In genomic region chr17:64122556-64122955, GRCm38 (mm10) we compare ENCODE assay signal across 24 mouse cellular contexts.
DNase-seq lines count a peak whose midpoint lies in the region; ATAC-seq and TF ChIP-seq lines count a peak whose summit lies in the region.
"Had no signal": no experiment of that assay in that cellular context is flagged by ENCODE, and none has a peak within 500 bp of the region (broad histone marks: within the 10 kb centered on the region; RNA-seq: fewer than 3 reads in every experiment).

No protein-coding gene starts in this region.

- no peaks in the 10 kb centered on the region for H3K9me3 ChIP-seq in neural tube, embryonic 15.5 days (replicated peaks)
- no peaks in the 10 kb centered on the region for H3K9me3 ChIP-seq in embryonic facial prominence, embryonic 10.5 days
- no peaks in the 10 kb centered on the region for H3K9me3 ChIP-seq in limb, embryonic 11.5 days (ENCODE audit: control insufficient read depth, low read length)
- H3K9me3 ChIP-seq: embryonic facial prominence, embryonic 13.5 days; embryonic facial prominence, embryonic 15.5 days; forebrain, embryonic 10.5 days; forebrain, embryonic 13.5 days; forebrain, embryonic 15.5 days had no signal

- peaks cover 11% of the 10 kb centered on the region for H3K36me3 ChIP-seq in heart, adult 2 months (ENCODE audit: control insufficient read depth, insufficient read depth, low read length)
- H3K36me3 ChIP-seq in neural tube, embryonic 15.5 days = no peaks in the 10 kb centered on the region
- H3K36me3 ChIP-seq in embryonic facial prominence, embryonic 10.5 days (replicated peaks) = no peaks in the 10 kb centered on the region
- no peaks in the 10 kb centered on the region for H3K36me3 ChIP-seq in limb, embryonic 11.5 days (ENCODE audit: control insufficient read depth, insufficient read depth, low read length)
- H3K36me3 ChIP-seq: embryonic facial prominence, embryonic 13.5 days; embryonic facial prominence, embryonic 15.5 days; forebrain, embryonic 10.5 days; forebrain, embryonic 15.5 days had no signal

- TF ChIP-seq CTCF in heart, adult 2 months (IDR thresholded peaks at IDR 0.05) = no peak

- ATAC-seq in neural tube, embryonic 15.5 days (ENCODE audit: low FRiP score) = no peak
- ATAC-seq in limb, embryonic 11.5 days (ENCODE audit: insufficient number of reproducible peaks, low FRiP score, low TSS enrichment, low read depth) = no peak
- ATAC-seq: activated CD4-positive, CD25-positive, alpha-beta regulatory T cell, adult 4 months; forebrain, embryonic 13.5 days; forebrain, embryonic 15.5 days; forebrain, postnatal 0 days had no signal

- no peaks in the 10 kb centered on the region for H3K27me3 ChIP-seq in heart, adult 2 months (ENCODE audit: control insufficient read depth, insufficient read depth, low read length)
- no peaks in the 10 kb centered on the region for H3K27me3 ChIP-seq in neural tube, embryonic 15.5 days (replicated peaks)
- H3K27me3 ChIP-seq in embryonic facial prominence, embryonic 10.5 days (replicated peaks; ENCODE audit: low read depth, poor library complexity, severe bottlenecking) = no peaks in the 10 kb centered on the region
- no peaks in the 10 kb centered on the region for H3K27me3 ChIP-seq in limb, embryonic 11.5 days (ENCODE audit: control insufficient read depth, insufficient read depth, low read length)
- H3K27me3 ChIP-seq: embryonic facial prominence, embryonic 13.5 days; embryonic facial prominence, embryonic 15.5 days; forebrain, embryonic 13.5 days; forebrain, embryonic 15.5 days had no signal

- no peak for TF ChIP-seq EP300 in heart, adult 2 months (IDR thresholded peaks at IDR 0.05; ENCODE audit: insufficient read depth, low read depth, low read length)

- H3K79me2 ChIP-seq in heart, adult 2 months (replicated peaks; ENCODE audit: control insufficient read depth, insufficient read depth, low read length) = no peaks in the 10 kb centered on the region

- H3K9ac ChIP-seq in heart, adult 2 months (ENCODE audit: low read depth, low read length) = no peak overlapping the region
- H3K9ac ChIP-seq in neural tube, embryonic 15.5 days (replicated peaks) = no peak overlapping the region
- no peak overlapping the region; the same call in 1 of the 2 replicates for H3K9ac ChIP-seq in limb, embryonic 11.5 days (ENCODE audit: low read length)
- H3K9ac ChIP-seq: embryonic facial prominence, embryonic 13.5 days; embryonic facial prominence, embryonic 15.5 days; forebrain, embryonic 13.5 days; forebrain, embryonic 15.5 days; forebrain, postnatal 0 days had no signal

- no peak overlapping the region for H3K27ac ChIP-seq in heart, adult 2 months
- no peak overlapping the region for H3K27ac ChIP-seq in neural tube, embryonic 15.5 days (replicated peaks)
- peak overlapping the region; percentile 4; the same call in 1 of the 2 replicates for H3K27ac ChIP-seq in embryonic facial prominence, embryonic 10.5 days (replicated peaks)
- no peak overlapping the region for H3K27ac ChIP-seq in limb, embryonic 11.5 days (replicated peaks; ENCODE audit: low read depth, low read length)
- H3K27ac ChIP-seq: embryonic facial prominence, embryonic 13.5 days; embryonic facial prominence, embryonic 15.5 days; forebrain, embryonic 10.5 days; forebrain, embryonic 13.5 days; forebrain, embryonic 15.5 days had no signal

- intact Hi-C loops in heart, adult 2 months (cut with DNase I) = no loop called here

- DNase-seq in heart, adult 11 months = peak; percentile 74
- no peak for DNase-seq in heart, adult 2 months
- DNase-seq in neural tube, embryonic 10.5 days (ENCODE audit: extremely low spot score, low spot score) = peak; percentile 11
- DNase-seq in embryonic facial prominence, embryonic 10.5 days (ENCODE audit: low spot score) = no peak
- peak; percentile 19 for DNase-seq in limb, embryonic 11.5 days (ENCODE audit: low spot score)
- no peak for DNase-seq in urinary bladder, postnatal 4 days (ENCODE audit: low spot score in 2 of 2)
- DNase-seq in spleen, postnatal 10 days (ENCODE audit: low spot score in 2 of 2) = no peak
- DNase-seq: adrenal gland, adult 8-10 months; adrenal gland, postnatal 14 days; adrenal gland, postnatal 36 days; cerebellum, adult 11-12 months; cerebellum, adult 2 months; cerebellum, adult 9-10 months; cerebellum, postnatal 10 days; cerebellum, postnatal 25 days; forebrain, postnatal 0 days had no signal

- no peak overlapping the region for H3K4me3 ChIP-seq in heart, adult 2 months
- no peak overlapping the region for H3K4me3 ChIP-seq in neural tube, embryonic 15.5 days (replicated peaks)
- H3K4me3 ChIP-seq in embryonic facial prominence, embryonic 10.5 days = no peak overlapping the region
- no peak overlapping the region for H3K4me3 ChIP-seq in limb, embryonic 11.5 days (ENCODE audit: low read depth, low read length)
- H3K4me3 ChIP-seq: embryonic facial prominence, embryonic 13.5 days; embryonic facial prominence, embryonic 15.5 days; erythroblast, embryonic 14.5 days; forebrain, embryonic 10.5 days; forebrain, embryonic 13.5 days; forebrain, embryonic 15.5 days had no signal

- TF ChIP-seq POLR2A in heart, adult 2 months (IDR thresholded peaks at IDR 0.05; ENCODE audit: insufficient read depth, low read depth, low read length) = no peak

- peaks cover 10% of the 10 kb centered on the region for H3K4me1 ChIP-seq in heart, adult 2 months (ENCODE audit: control insufficient read depth, insufficient read depth, low read length)
- H3K4me1 ChIP-seq in neural tube, embryonic 15.5 days = no peaks in the 10 kb centered on the region
- H3K4me1 ChIP-seq in embryonic facial prominence, embryonic 10.5 days = peaks cover 12% of the 10 kb centered on the region
- no peaks in the 10 kb centered on the region for H3K4me1 ChIP-seq in limb, embryonic 11.5 days (ENCODE audit: control insufficient read depth, insufficient read depth, low read length)
- H3K4me1 ChIP-seq: forebrain, embryonic 10.5 days; forebrain, embryonic 13.5 days; forebrain, embryonic 15.5 days had no signal

- no peak overlapping the region for H3K4me2 ChIP-seq in neural tube, embryonic 15.5 days
- no peak overlapping the region for H3K4me2 ChIP-seq in limb, embryonic 11.5 days (ENCODE audit: low read depth, severe bottlenecking)
- H3K4me2 ChIP-seq: embryonic facial prominence, embryonic 13.5 days; embryonic facial prominence, embryonic 15.5 days; forebrain, embryonic 13.5 days; forebrain, embryonic 15.5 days had no signal

- 94% methylated on average over 11 of the region's 11 CpGs for WGBS in heart, adult 2 months
- 87% methylated on average over 11 of the region's 11 CpGs for WGBS in neural tube, embryonic 15.5 days
- WGBS in embryonic facial prominence, embryonic 10.5 days = 80% methylated on average over 11 of the region's 11 CpGs
- 88% methylated on average over 11 of the region's 11 CpGs for WGBS in limb, embryonic 11.5 days

Comparison
In these comparisons a context has a peak if more than half of its experiments do, and no peak if none do; other contexts are left out.
1. DNase-seq: peak in heart, adult 11 months (single experiment), neural tube, embryonic 10.5 days (single experiment) and limb, embryonic 11.5 days (single experiment); none in heart, adult 2 months (0 of 2), embryonic facial prominence, embryonic 10.5 days (single experiment), urinary bladder, postnatal 4 days (0 of 2) and spleen, postnatal 10 days (0 of 2).